Mouse (Mus musculus) bone marrow, adult 2 months (tissue): ENCODE data around the gene Stpg4.

ENCODE experiments used
- CTCF ChIP-seq: fragments of 200-500 bp; IDR thresholded peaks from 2 replicates; pipeline ENCODE4 v1.5.1; 2011; ENCODE audit warnings: low read length, control low read depth; ENCODE audit not compliant: control insufficient read depth, insufficient read depth
- POLR2A ChIP-seq: fragments of 200-500 bp; IDR thresholded peaks from 2 replicates; pipeline ENCODE4 v1.6.1; 2011; ENCODE audit warnings: low read depth, mild to moderate bottlenecking, control low read depth, low read length, borderline replicate concordance; ENCODE audit not compliant: control insufficient read depth

- TF ChIP-seq POLR2A = no peak
- TF ChIP-seq CTCF = no peak
Measured at GRCm38 (mm10) chr17:87433929-87434328, 6.4 kb upstream of the Stpg4 start.
